Comparison of ENCODE assay signal across 19 mouse cellular contexts in genomic region chr16:29718965-29719364, GRCm38 (mm10).
A peak's percentile ranks its signal among the peaks of the same experiment; 100 is the strongest.
DNase-seq lines count a peak whose midpoint lies in the region; ATAC-seq lines count a peak whose summit lies in the region.
"Had no signal": no experiment of that assay in that cellular context is flagged by ENCODE, and none has a peak within 500 bp of the region (broad histone marks: within the 10 kb centered on the region; RNA-seq: fewer than 3 reads in every experiment).

No protein-coding gene starts in this region.

- H3K4me2 ChIP-seq in kidney, embryonic 15.5 days = 0 out of 2 replicates have a peak overlapping the region, but pooled peaks have one; percentile 16
- peak overlapping the region; percentile 5 for H3K4me2 ChIP-seq in embryonic facial prominence, embryonic 13.5 days
- H3K4me2 ChIP-seq in neural tube, embryonic 15.5 days = no peak overlapping the region
- H3K4me2 ChIP-seq: hindbrain, embryonic 12.5 days had no signal

- no peak overlapping the region for H3K27ac ChIP-seq in kidney, embryonic 15.5 days
- H3K27ac ChIP-seq in embryonic facial prominence, embryonic 13.5 days = no peak overlapping the region
- H3K27ac ChIP-seq in limb, embryonic 10.5 days = peak overlapping the region; percentile 77
- H3K27ac ChIP-seq in neural tube, embryonic 15.5 days (replicated peaks) = no peak overlapping the region
- H3K27ac ChIP-seq: hindbrain, embryonic 12.5 days had no signal

- no peak overlapping the region for H3K4me3 ChIP-seq in kidney, embryonic 15.5 days (replicated peaks)
- H3K4me3 ChIP-seq in embryonic facial prominence, embryonic 13.5 days = no peak overlapping the region
- no peak overlapping the region for H3K4me3 ChIP-seq in limb, embryonic 10.5 days
- H3K4me3 ChIP-seq in neural tube, embryonic 15.5 days (replicated peaks) = no peak overlapping the region
- H3K4me3 ChIP-seq: hindbrain, embryonic 12.5 days had no signal

- no peaks in the 10 kb centered on the region for H3K9me3 ChIP-seq in kidney, embryonic 15.5 days (replicated peaks)
- H3K9me3 ChIP-seq in embryonic facial prominence, embryonic 13.5 days = no peaks in the 10 kb centered on the region
- no peaks in the 10 kb centered on the region for H3K9me3 ChIP-seq in limb, embryonic 10.5 days (replicated peaks)
- H3K9me3 ChIP-seq in neural tube, embryonic 15.5 days (replicated peaks) = no peaks in the 10 kb centered on the region
- H3K9me3 ChIP-seq: hindbrain, embryonic 12.5 days had no signal

- WGBS in kidney, embryonic 15.5 days = 21% methylated on average over 10 of the region's 10 CpGs
- 24% methylated on average over 10 of the region's 10 CpGs for WGBS in embryonic facial prominence, embryonic 13.5 days
- WGBS in limb, embryonic 10.5 days = 12% methylated on average over 10 of the region's 10 CpGs
- WGBS in neural tube, embryonic 15.5 days = 52% methylated on average over 10 of the region's 10 CpGs

- peaks cover 52% of the 10 kb centered on the region for H3K27me3 ChIP-seq in kidney, embryonic 15.5 days
- peaks cover 3% of the 10 kb centered on the region; the same call in 1 of the 2 replicates for H3K27me3 ChIP-seq in embryonic facial prominence, embryonic 13.5 days
- peaks cover 57% of the 10 kb centered on the region for H3K27me3 ChIP-seq in limb, embryonic 10.5 days (ENCODE audit: low read depth, poor library complexity, severe bottlenecking)
- H3K27me3 ChIP-seq in neural tube, embryonic 15.5 days (replicated peaks) = peaks cover 75% of the 10 kb centered on the region

- DNase-seq in kidney, adult 8-10 months = no peak
- peak; percentile 69 for DNase-seq in embryo, embryonic 10.5 days (ENCODE audit: low spot score)
- peak; percentile 66 for DNase-seq in limb, embryonic 10.5 days (ENCODE audit: low spot score)
- DNase-seq in cerebellum, postnatal 36 days = no peak
- no peak for DNase-seq in natural killer cell, adult 2 months (ENCODE audit: low spot score in 2 of 2)
- DNase-seq: adrenal gland, postnatal 25 days; B cell, adult 2 months; cerebellum, adult 2 months; gastrocnemius, postnatal 14 days; heart, postnatal 10 days; layer of hippocampus, postnatal 36 days; left cerebral cortex, postnatal 4 days; midbrain, embryonic 14.5 days; thymus, postnatal 14 days had no signal

- no peaks in the 10 kb centered on the region for H3K36me3 ChIP-seq in kidney, embryonic 15.5 days
- H3K36me3 ChIP-seq in embryonic facial prominence, embryonic 13.5 days = no peaks in the 10 kb centered on the region
- H3K36me3 ChIP-seq in limb, embryonic 10.5 days = no peaks in the 10 kb centered on the region
- no peaks in the 10 kb centered on the region for H3K36me3 ChIP-seq in neural tube, embryonic 15.5 days
- H3K36me3 ChIP-seq: hindbrain, embryonic 12.5 days had no signal

- ATAC-seq in kidney, embryonic 15.5 days (replicated peaks; ENCODE audit: low FRiP score) = 0 out of 2 replicates have a peak, but pooled peaks have one; percentile 9
- no peak for ATAC-seq in embryonic facial prominence, embryonic 13.5 days (ENCODE audit: insufficient number of reproducible peaks, insufficient read depth, low FRiP score, low TSS enrichment, low read depth)
- ATAC-seq in neural tube, embryonic 15.5 days (ENCODE audit: low FRiP score) = no peak
- ATAC-seq: inflammation-experienced regulatory T-cells, adult 6 months had no signal

- no peak overlapping the region for H3K9ac ChIP-seq in kidney, embryonic 15.5 days
- H3K9ac ChIP-seq in embryonic facial prominence, embryonic 13.5 days = no peak overlapping the region
- H3K9ac ChIP-seq in neural tube, embryonic 15.5 days (replicated peaks) = no peak overlapping the region
- H3K9ac ChIP-seq: hindbrain, embryonic 12.5 days had no signal

- peaks cover 24% of the 10 kb centered on the region for H3K4me1 ChIP-seq in kidney, embryonic 15.5 days
- H3K4me1 ChIP-seq in embryonic facial prominence, embryonic 13.5 days = peaks cover 39% of the 10 kb centered on the region
- H3K4me1 ChIP-seq in limb, embryonic 10.5 days = peaks cover 54% of the 10 kb centered on the region
- peaks cover 23% of the 10 kb centered on the region for H3K4me1 ChIP-seq in neural tube, embryonic 15.5 days

Comparison
In these comparisons a context has a peak if more than half of its experiments do, and no peak if none do; other contexts are left out.
1. DNase-seq: peak in embryo, embryonic 10.5 days (single experiment) and limb, embryonic 10.5 days (single experiment); none in kidney, adult 8-10 months (0 of 2), cerebellum, postnatal 36 days (0 of 2) and natural killer cell, adult 2 months (0 of 2).